Mouse (Mus musculus) adrenal gland, adult 18-20 months (tissue): Measurements from ENCODE around the gene Trpv4. TPM values are rescaled to one million over a fixed set of nuclear protein-coding genes. Genes with fewer than 3 reads are reported as not detected.

Experiments used
- DNase-seq, 2 experiments: peaks; one replicate each; pipeline ENCODE4 v3.0.0; 2021 to 2022; ENCODE audit warnings: low spot score in 2 of 2
- total RNA-seq, 2 experiments: library from RNA; stranded (reverse); gene quantifications; 1 replicate in 1 of 2; 2 replicates in 1 of 2; pipeline ENCODE4 v1.2.3; 2021

Trpv4 gene
- total RNA-seq, 2 experiments from 2014 or later: 3.0 to 4.6 TPM

- DNase-seq: no peak
Observed at GRCm38 (mm10) chr5:114669014-114669413, 10.8 kb upstream of the Trpv4 start.

GRCm38 (mm10) chr5:114667228-114667856, 9.1 kb upstream of the Trpv4 start:
- DNase-seq: peak; percentile 100

- no peak for DNase-seq
Observed at GRCm38 (mm10) chr5:114666659-114667058, 8.4 kb upstream of the Trpv4 start.

GRCm38 (mm10) chr5:114664750-114665149, 6.5 kb upstream of the Trpv4 start:
- no peak for DNase-seq

- DNase-seq: no peak
Observed at GRCm38 (mm10) chr5:114664139-114664538, 5.9 kb upstream of the Trpv4 start.

GRCm38 (mm10) chr5:114661029-114661428, 2.8 kb upstream of the Trpv4 start:
- DNase-seq: no peak

GRCm38 (mm10) chr5:114657426-114657825, 795 bp downstream of the Trpv4 start:
- no peak for DNase-seq

- no peak for DNase-seq
Observed at GRCm38 (mm10) chr5:114656305-114656704, 1.9 kb downstream of the Trpv4 start.

- no peak for DNase-seq
Observed at GRCm38 (mm10) chr5:114655721-114656120, 2.5 kb downstream of the Trpv4 start.

GRCm38 (mm10) chr5:114653656-114654437, 4.4 kb downstream of the Trpv4 start:
- DNase-seq: no peak

GRCm38 (mm10) chr5:114651449-114651848, 6.8 kb downstream of the Trpv4 start:
- no peak for DNase-seq

- DNase-seq: no peak
Observed at GRCm38 (mm10) chr5:114651002-114651401, 7.2 kb downstream of the Trpv4 start.

GRCm38 (mm10) chr5:114648728-114649311, 9.4 kb downstream of the Trpv4 start:
- no peak for DNase-seq

- DNase-seq: no peak
Observed at GRCm38 (mm10) chr5:114647211-114647974, 10.8 kb downstream of the Trpv4 start.

- no peak for DNase-seq
Observed at GRCm38 (mm10) chr5:114645916-114646315, 12.3 kb downstream of the Trpv4 start.

GRCm38 (mm10) chr5:114644918-114645317, 13.3 kb downstream of the Trpv4 start:
- DNase-seq: no peak

- DNase-seq: no peak
Observed at GRCm38 (mm10) chr5:114640809-114641208, 17.4 kb downstream of the Trpv4 start.

GRCm38 (mm10) chr5:114639645-114639957, 18.6 kb downstream of the Trpv4 start:
- no peak for DNase-seq

- DNase-seq: peak; percentile 85 to 89
Observed at GRCm38 (mm10) chr5:114638769-114639644, 19.2 kb downstream of the Trpv4 start.

GRCm38 (mm10) chr5:114636091-114636490, 22.1 kb downstream of the Trpv4 start:
- DNase-seq: no peak

- DNase-seq: no peak
Observed at GRCm38 (mm10) chr5:114631336-114631735, 26.9 kb downstream of the Trpv4 start.
